Mouse (Mus musculus) stomach, postnatal 0 days (tissue): Measurements from ENCODE around the gene Abhd16a. TPM values are rescaled to one million over a fixed set of nuclear protein-coding genes. Genes with fewer than 3 reads are reported as not detected.

Experiments
- ATAC-seq: fragments of 200-750 bp; cut with Nextera tagmentation; 2 replicates; pipeline ENCODE4 v1.8.0; 2017; ENCODE audit not compliant: low FRiP score, low TSS enrichment
- DNase-seq: peaks from one replicate; pipeline ENCODE4 v3.0.0-alpha.2; 2016; ENCODE audit warnings: low spot score
- H3K27ac ChIP-seq: fragments of 300-500 bp; sonication (generic); replicated peaks from 2 replicates; pipeline ENCODE4 v1.5.1; 2014; ENCODE audit warnings: mild to moderate bottlenecking, control low read depth
- H3K27me3 ChIP-seq: fragments of 300-500 bp; sonication (generic); 2 replicates; pipeline ENCODE4 v1.6.1; 2014; ENCODE audit warnings: low read length; ENCODE audit not compliant: control insufficient read depth, insufficient read depth
- H3K36me3 ChIP-seq: fragments of 300-500 bp; sonication (generic); 2 replicates; pipeline ENCODE4 v1.6.1; 2014; ENCODE audit warnings: low read length, mixed read lengths; ENCODE audit not compliant: control insufficient read depth, insufficient read depth
- H3K4me1 ChIP-seq: fragments of 300-500 bp; sonication (generic); replicated peaks from 2 replicates; pipeline ENCODE4 v1.6.1; 2014; ENCODE audit warnings: antibody characterized with exemption; ENCODE audit not compliant: control insufficient read depth, insufficient read depth
- H3K4me2 ChIP-seq: fragments of 300-500 bp; sonication (generic); replicated peaks from 2 replicates; pipeline ENCODE4 v1.6.1; 2014; ENCODE audit warnings: low read depth, mild to moderate bottlenecking, control low read depth, moderate library complexity
- H3K4me3 ChIP-seq: fragments of 300-500 bp; sonication (generic); 2 replicates; pipeline ENCODE4 v1.5.1; 2014; ENCODE audit warnings: low read depth, low read length, control low read depth
- H3K9ac ChIP-seq: fragments of 300-500 bp; sonication (generic); 2 replicates; pipeline ENCODE4 v1.6.1; 2014; ENCODE audit warnings: mild to moderate bottlenecking, low read length, control low read depth, mixed read lengths
- H3K9me3 ChIP-seq: fragments of 300-500 bp; sonication (generic); 2 replicates; pipeline ENCODE4 v1.6.1; 2016; ENCODE audit warnings: low read length; ENCODE audit not compliant: control insufficient read depth
- CTCF ChIP-seq: IDR thresholded peaks from 2 replicates; pipeline ENCODE4 v1.5.1; 2016; ENCODE audit warnings: antibody characterized with exemption, low read depth, mild to moderate bottlenecking, moderate library complexity
- EP300 ChIP-seq: optimal IDR thresholded peaks from 2 replicates; pipeline ENCODE3; 2016; ENCODE audit warnings: antibody characterized with exemption
- WGBS: fragments of 180-500 bp; shearing (Covaris S2); extraction: QIAGEN DNeasy Blood & Tissue Kit; methylation state at CpG from one replicate; pipeline ENCODE4 v1.1.7; 2014; 5-methylcytosine and 5-hydroxymethylcytosine counted together
- polyA plus RNA-seq: library from polyadenylated mRNA; unstranded; fragments of >200 nt; fragmentation: Nextera tagmentation; extraction: Ambion mirVana; gene quantifications from 2 replicates; pipeline ENCODE4 v1.2.1, GENCODE M21; 2015

Abhd16a gene
- polyA plus RNA-seq, 1 experiment from 2014 or later: 74.2 TPM

GRCm38 (mm10) chr17:35104079-35104478, 15.0 kb downstream of the Abhd16a start:
- Histone ChIP-seq H3K4me3 (no peak overlapping the region), H3K27ac (no peak overlapping the region), H3K27me3 (no peaks in the 10 kb centered on the region), H3K36me3 (peaks cover 20% of the 10 kb centered on the region), H3K9ac (no peak overlapping the region), H3K9me3 (no peaks in the 10 kb centered on the region), H3K4me2 (no peak overlapping the region), H3K4me1 (no peaks in the 10 kb centered on the region)
- no peak for DNase-seq
- ATAC-seq: no peak
- no peak for TF ChIP-seq CTCF
- WGBS: 92% methylated on average over 7 of the region's 7 CpGs

- no peaks in the 10 kb centered on the region for H3K9me3 ChIP-seq
- TF ChIP-seq EP300 (no peak), CTCF (no peak)
- ATAC-seq (no peak), DNase-seq (no peak)
- no peaks in the 10 kb centered on the region for H3K4me1 ChIP-seq
- H3K4me2 ChIP-seq: no peak overlapping the region
- H3K36me3 ChIP-seq: peaks cover 20% of the 10 kb centered on the region
- H3K9ac ChIP-seq: no peak overlapping the region
- H3K4me3 ChIP-seq: no peak overlapping the region
- H3K27ac ChIP-seq: no peak overlapping the region
- no peaks in the 10 kb centered on the region for H3K27me3 ChIP-seq
- 73% methylated on average over 6 of the region's 6 CpGs for WGBS
Observed at GRCm38 (mm10) chr17:35104754-35105153, 15.7 kb downstream of the Abhd16a start.

GRCm38 (mm10) chr17:35105740-35106389, 16.8 kb downstream of the Abhd16a start:
- H3K4me2 ChIP-seq: no peak overlapping the region
- H3K9me3 ChIP-seq: no peaks in the 10 kb centered on the region
- H3K27me3 ChIP-seq: no peaks in the 10 kb centered on the region
- peaks cover 16% of the 10 kb centered on the region for H3K36me3 ChIP-seq
- TF ChIP-seq EP300: no peak
- TF ChIP-seq CTCF: peak; percentile 80
- DNase-seq (peak; percentile 66), ATAC-seq (0 out of 2 replicates have a peak, but pooled peaks have one; percentile 36)
- H3K4me1 ChIP-seq: no peaks in the 10 kb centered on the region
- WGBS: 26% methylated on average over 13 of the region's 13 CpGs
- H3K27ac ChIP-seq: no peak overlapping the region
- no peak overlapping the region for H3K4me3 ChIP-seq
- H3K9ac ChIP-seq: peak overlapping the region; percentile 31; the same call in 1 of the 2 replicates

- Histone ChIP-seq H3K9me3 (no peaks in the 10 kb centered on the region), H3K4me2 (no peak overlapping the region), H3K27me3 (no peaks in the 10 kb centered on the region), H3K9ac (no peak overlapping the region), H3K27ac (no peak overlapping the region), H3K4me3 (no peak overlapping the region), H3K4me1 (no peaks in the 10 kb centered on the region), H3K36me3 (peaks cover 10% of the 10 kb centered on the region)
- WGBS: 53% methylated on average over 3 of the region's 3 CpGs
- no peak for ATAC-seq
- DNase-seq: no peak
- TF ChIP-seq EP300 (no peak), CTCF (peak; percentile 55)
Observed at GRCm38 (mm10) chr17:35106522-35106921, 17.5 kb downstream of the Abhd16a start.

- TF ChIP-seq EP300: no peak
- TF ChIP-seq CTCF: no peak
- H3K4me3 ChIP-seq: no peak within 1 kb of the TSS
- no peaks in the 10 kb centered on the region for H3K36me3 ChIP-seq
- H3K9me3 ChIP-seq: no peaks in the 10 kb centered on the region
- H3K27ac ChIP-seq: no peak within 1 kb of the TSS
- H3K27me3 ChIP-seq: no peaks in the 10 kb centered on the region
- H3K9ac ChIP-seq: no peak within 1 kb of the TSS
- no peaks in the 10 kb centered on the region for H3K4me1 ChIP-seq
- no peak within 1 kb of the TSS for H3K4me2 ChIP-seq
- ATAC-seq: no peak
- DNase-seq: no peak
- 84% methylated on average over 6 of the region's 6 CpGs for WGBS
Observed at GRCm38 (mm10) chr17:35108097-35108496, 19.0 kb downstream of the Abhd16a start, which contains the start of gene Ly6g5c. Gene Ly6g5c, plus strand, starts transcription at chr17:35108279.

GRCm38 (mm10) chr17:35111774-35112173, 22.7 kb downstream of the Abhd16a start:
- Histone ChIP-seq H3K36me3 (peaks cover 4% of the 10 kb centered on the region; the same call in 1 of the 2 replicates), H3K4me2 (no peak overlapping the region), H3K27ac (no peak overlapping the region), H3K4me3 (no peak overlapping the region), H3K4me1 (no peaks in the 10 kb centered on the region), H3K9me3 (no peaks in the 10 kb centered on the region), H3K27me3 (no peaks in the 10 kb centered on the region), H3K9ac (no peak overlapping the region)
- TF ChIP-seq EP300 (no peak), CTCF (no peak)
- WGBS: 72% methylated on average over 9 of the region's 9 CpGs
- no peak for ATAC-seq
- DNase-seq: no peak
